Mouse (Mus musculus) MEL (cell line): Measurements from ENCODE around the gene Rhof. TPM values are rescaled to one million over a fixed set of nuclear protein-coding genes. Genes with fewer than 3 reads are reported as not detected.

Source experiments
- CHD2 ChIP-seq: IDR thresholded peaks from 2 replicates; pipeline ENCODE4 v1.6.1; 2011; ENCODE audit warnings: low read length, improper control_type of control experiment
- MAFK ChIP-seq: IDR thresholded peaks from 2 replicates; pipeline ENCODE4 v1.6.1; 2011; ENCODE audit warnings: low read depth, mild to moderate bottlenecking, low read length, improper control_type of control experiment, borderline replicate concordance
- SMC3 ChIP-seq: IDR thresholded peaks from 2 replicates; pipeline ENCODE4 v1.6.1; 2011; ENCODE audit warnings: low read depth, low read length, improper control_type of control experiment
- TAL1 ChIP-seq: IDR thresholded peaks from 2 replicates; pipeline ENCODE4 v1.6.1; 2012; ENCODE audit warnings: mild to moderate bottlenecking, inconsistent platforms, low read length, moderate library complexity, mixed read lengths
- USF1 ChIP-seq: IDR thresholded peaks from 2 replicates; pipeline ENCODE4 v1.6.1; 2014; ENCODE audit warnings: low read depth, mild to moderate bottlenecking, inconsistent platforms, low read length, improper control_type of control experiment, moderate library complexity
- polyA plus RNA-seq, 2 experiments: library from polyadenylated mRNA; stranded (reverse) in 1 of 2; unstranded in 1 of 2; fragments of >175 nt in 1 of 2; fragments of >200 nt in 1 of 2; gene quantifications; 2 replicates each; pipeline versions ENCODE4 v1.2.1 to v1.2.4; 2012; ENCODE audit warnings: low replicate concordance in 2 of 2, low read depth in 1 of 2; ENCODE audit not compliant: insufficient read length in 2 of 2, insufficient read depth in 1 of 2, missing spikeins in 1 of 2
- total RNA-seq: library from RNA; depleted of rRNA; stranded (reverse); fragments of 300-350 nt; gene quantifications from 2 replicates; pipeline ENCODE4 v1.2.3, GENCODE M21; 2012; rRNA removed

Gene Rhof
- total and polyA plus RNA-seq, 3 experiments, result 2.5 to 10.4 TPM; not detected in 1

DNA sequence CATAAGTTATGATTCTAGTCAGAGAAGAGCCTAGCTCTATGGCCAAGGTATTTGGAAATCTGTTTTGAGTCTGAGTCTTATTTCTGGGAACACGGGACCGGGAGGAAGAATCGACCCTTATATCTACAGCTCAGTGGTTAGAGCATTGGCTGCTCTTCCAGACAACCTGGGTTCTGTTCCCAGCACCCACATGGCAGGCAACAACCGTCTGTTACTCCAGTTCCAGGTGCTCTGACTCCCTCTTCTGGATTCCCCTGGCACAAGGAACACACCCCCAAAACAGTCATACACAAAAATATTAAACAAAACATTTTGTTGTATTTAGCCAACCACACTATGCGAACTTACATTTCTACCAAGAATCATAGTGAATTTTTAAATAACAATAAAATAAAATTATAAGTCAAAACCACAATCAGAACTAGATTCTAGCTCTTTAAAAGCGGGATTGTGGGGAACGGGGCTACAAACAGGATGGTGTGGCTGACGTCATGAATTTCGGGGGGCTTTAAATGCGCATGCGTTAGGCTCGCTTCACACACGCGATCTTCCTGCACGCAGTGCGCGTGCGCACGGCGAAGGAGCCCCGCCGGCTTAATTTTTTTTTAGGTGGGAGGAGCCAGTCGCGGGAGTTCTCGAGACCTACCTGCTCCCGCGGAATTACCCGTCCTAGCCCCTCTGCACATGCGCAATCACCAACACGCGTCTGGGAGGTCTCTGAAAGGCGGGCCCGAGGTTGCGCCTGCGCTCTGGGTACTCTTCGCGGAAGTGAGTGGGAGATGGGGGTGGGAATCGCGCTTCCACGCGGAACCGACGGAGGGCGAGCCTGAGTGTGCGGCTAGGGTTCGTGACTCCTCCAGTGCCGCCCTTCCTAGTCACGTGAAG is 74.9 kb downstream of the Rhof start (continued):
- TF ChIP-seq USF1 (peak; percentile 94), CHD2 (peak; percentile 73), TAL1 (no peak), SMC3 (no peak), MAFK (no peak)

Other genes starting within 250 kb of the Rhof start
- 24.8 and 29.2 TPM in 2 replicates for gene Kdm2b, start 142.9 kb downstream of the Rhof start, total RNA-seq
- 10 to 100 TPM in 1 of 2 experiments, not detected in 1; 48.9 TPM for gene Kdm2b, start 142.9 kb downstream of the Rhof start, polyA plus RNA-seq
- 4.5 and 4.7 TPM in 2 replicates for gene Orai1, start 117.6 kb downstream of the Rhof start, total RNA-seq
- 10 to 100 TPM in 1 of 2 experiments, not detected in 1; 13.3 TPM for gene Orai1, start 117.6 kb downstream of the Rhof start, polyA plus RNA-seq
- not detected in 2 replicates for gene Morn3, start 85.7 kb downstream of the Rhof start, total RNA-seq
- not detected for gene Morn3, start 85.7 kb downstream of the Rhof start, polyA plus RNA-seq
- 4.3 and 6.8 TPM in 2 replicates for gene Tmem120b, start 64.3 kb downstream of the Rhof start, total RNA-seq
- gene Tmem120b, start 64.3 kb downstream of the Rhof start, polyA plus RNA-seq, result 1 to 10 TPM in 1 of 2 experiments, not detected in 1; 5.6 TPM
- 3.0 and 4.1 TPM in 2 replicates for gene Setd1b, start 9.5 kb upstream of the Rhof start, total RNA-seq
- 10 to 100 TPM in 1 of 2 experiments, not detected in 1; 23.5 TPM for gene Setd1b, start 9.5 kb upstream of the Rhof start, polyA plus RNA-seq
- gene Psmd9, start 36.7 kb upstream of the Rhof start, total RNA-seq, result 28.4 and 32.0 TPM in 2 replicates
- 10 to 100 TPM in 1 of 2 experiments, not detected in 1; 54.6 TPM for gene Psmd9, start 36.7 kb upstream of the Rhof start, polyA plus RNA-seq
- not detected in 2 replicates for gene Hpd, start 50.0 kb upstream of the Rhof start, total RNA-seq
- not detected for gene Hpd, start 50.0 kb upstream of the Rhof start, polyA plus RNA-seq
- gene Wdr66, start 119.4 kb upstream of the Rhof start, total RNA-seq, result 0.82 and 1.4 TPM in 2 replicates
- gene Wdr66, start 119.4 kb upstream of the Rhof start, polyA plus RNA-seq, result 1 to 10 TPM in 1 of 2 experiments, not detected in 1; 3.6 TPM
- gene Bcl7a, start 211.1 kb upstream of the Rhof start, total RNA-seq, result 3.1 and 3.5 TPM in 2 replicates
- 10 to 100 TPM in 1 of 2 experiments, not detected in 1; 11.0 TPM for gene Bcl7a, start 211.1 kb upstream of the Rhof start, polyA plus RNA-seq